Mouse (Mus musculus): ENCODE measurements around the gene Man2a2. TPM values are rescaled to one million over a fixed set of nuclear protein-coding genes. Genes with fewer than 3 reads are reported as not detected.
A peak's percentile ranks its signal among the peaks of the same experiment; 100 is the strongest.

The Man2a2 gene
- polyA plus RNA-seq, 1 experiment from 2014 or later = 2.5 TPM

- Histone ChIP-seq H3K4me3 (replicated peaks) (no peak overlapping the region), H3K4me2 (no peak overlapping the region), H3K27ac (replicated peaks) (no peak overlapping the region), H3K36me3 (replicated peaks) (peaks cover 13% of the 10 kb centered on the region; the same call in 1 of the 2 replicates), H3K4me1 (replicated peaks) (peaks cover 42% of the 10 kb centered on the region), H3K9ac (no peak overlapping the region), H3K27me3 (peaks cover 8% of the 10 kb centered on the region; the same call in 1 of the 2 replicates), H3K9me3 (replicated peaks) (no peaks in the 10 kb centered on the region)
- WGBS (ENCODE audit: insufficient replicate concordance) = 48% methylated on average over 5 of the region's 5 CpGs
- ATAC-seq (ENCODE audit: insufficient read depth) = no peak
These were observed 24.3 kb downstream of the Man2a2 start for GRCm38 (mm10) chr7:80346830-80347229.

- no peak overlapping the region for H3K4me2 ChIP-seq
- H3K36me3 ChIP-seq (replicated peaks) = peaks cover 8% of the 10 kb centered on the region; the same call in 1 of the 2 replicates
- H3K27me3 ChIP-seq = peaks cover 9% of the 10 kb centered on the region; the same call in 1 of the 2 replicates
- no peak overlapping the region for H3K4me3 ChIP-seq (replicated peaks)
- no peak for ATAC-seq (ENCODE audit: insufficient read depth)
- no peak overlapping the region for H3K9ac ChIP-seq
- 74% methylated on average over 9 of the region's 9 CpGs for WGBS (ENCODE audit: insufficient replicate concordance)
- no peaks in the 10 kb centered on the region for H3K9me3 ChIP-seq (replicated peaks)
- no peak overlapping the region for H3K27ac ChIP-seq (replicated peaks)
- peaks cover 43% of the 10 kb centered on the region for H3K4me1 ChIP-seq (replicated peaks)
These were observed 25.0 kb downstream of the Man2a2 start for GRCm38 (mm10) chr7:80346173-80346572.

DNA sequence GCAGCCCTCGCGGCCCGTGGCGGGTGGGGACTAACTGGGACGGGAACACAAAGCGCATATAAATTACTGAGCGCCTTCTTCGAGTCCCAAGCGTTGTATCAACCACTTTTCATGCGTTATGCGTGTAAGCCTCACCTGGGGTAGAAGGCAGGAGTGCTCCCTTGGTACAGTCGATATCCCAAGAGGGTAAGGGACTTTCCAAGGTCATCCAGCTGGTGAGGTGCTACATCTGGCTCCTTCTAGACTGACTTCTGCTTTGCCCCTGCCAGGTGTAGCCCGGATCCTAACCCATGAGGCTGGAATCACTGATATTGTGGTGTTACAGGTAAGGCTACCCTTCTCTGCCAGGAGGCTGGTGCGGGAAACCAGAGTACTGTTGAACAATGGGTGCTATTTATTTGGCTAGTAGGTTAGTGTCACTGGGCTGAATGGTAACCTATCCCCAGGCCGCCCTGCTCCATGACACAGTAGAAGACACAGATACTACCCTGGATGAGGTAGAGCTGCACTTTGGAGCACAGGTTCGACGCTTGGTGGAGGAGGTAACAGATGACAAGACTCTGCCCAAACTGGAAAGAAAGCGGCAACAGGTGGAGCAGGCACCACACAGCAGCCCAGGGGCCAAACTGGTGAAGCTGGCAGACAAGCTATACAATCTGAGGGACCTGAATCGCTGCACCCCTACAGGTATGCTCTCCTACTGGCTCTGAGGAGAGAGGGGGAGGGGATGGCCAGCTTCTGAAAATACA is 27.7 kb downstream of the Man2a2 start:
- WGBS (ENCODE audit: insufficient replicate concordance) = 26% methylated on average over 19 of the region's 19 CpGs
- ATAC-seq (ENCODE audit: insufficient read depth) = no peak
- Histone ChIP-seq H3K9ac (peak overlapping the region; percentile 75), H3K27ac (replicated peaks) (peak overlapping the region; percentile 70), H3K4me3 (replicated peaks) (peak overlapping the region; percentile 65), H3K4me1 (replicated peaks) (peaks cover 56% of the 10 kb centered on the region), H3K9me3 (replicated peaks) (no peaks in the 10 kb centered on the region), H3K27me3 (peaks cover 9% of the 10 kb centered on the region; the same call in 1 of the 2 replicates), H3K36me3 (replicated peaks) (no peaks in the 10 kb centered on the region), H3K4me2 (peak overlapping the region; percentile 91)

DNA sequence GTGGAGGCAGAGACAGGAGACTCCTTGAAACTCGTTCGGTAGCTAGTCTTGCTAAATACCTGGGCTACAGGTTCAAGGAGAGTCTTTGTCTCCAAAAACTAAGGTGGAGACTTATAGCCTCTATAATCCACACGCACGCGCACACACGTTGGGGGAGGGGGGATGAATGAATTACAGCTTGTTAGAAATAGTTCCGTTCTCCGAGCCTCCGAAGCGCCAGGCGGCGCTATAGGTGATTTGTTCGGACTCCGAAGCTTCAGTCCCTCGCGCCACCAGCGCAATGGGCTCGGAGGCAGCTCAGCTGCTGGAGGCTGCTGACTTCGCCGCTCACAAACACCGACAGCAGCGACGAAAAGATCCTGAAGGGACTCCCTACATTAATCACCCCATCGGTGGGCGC is 28.3 kb downstream of the Man2a2 start, which contains the start of gene Hddc3:
Gene Hddc3, plus strand, starts transcription at position 247 of the 400 bp plus-strand sequence.
- peak within 1 kb of the TSS; percentile 75 for H3K9ac ChIP-seq
- H3K4me2 ChIP-seq = peak within 1 kb of the TSS; percentile 91
- no peaks in the 10 kb centered on the region for H3K36me3 ChIP-seq (replicated peaks)
- no peaks in the 10 kb centered on the region for H3K9me3 ChIP-seq (replicated peaks)
- no peak for ATAC-seq (ENCODE audit: insufficient read depth)
- WGBS (ENCODE audit: insufficient replicate concordance) = under 1% methylated on average over 25 of the region's 25 CpGs
- H3K27ac ChIP-seq (replicated peaks) = peak within 1 kb of the TSS; percentile 70
- peak within 1 kb of the TSS; percentile 65 for H3K4me3 ChIP-seq (replicated peaks)
- H3K27me3 ChIP-seq = peaks cover 9% of the 10 kb centered on the region; the same call in 1 of the 2 replicates
- H3K4me1 ChIP-seq (replicated peaks) = peaks cover 60% of the 10 kb centered on the region

DNA sequence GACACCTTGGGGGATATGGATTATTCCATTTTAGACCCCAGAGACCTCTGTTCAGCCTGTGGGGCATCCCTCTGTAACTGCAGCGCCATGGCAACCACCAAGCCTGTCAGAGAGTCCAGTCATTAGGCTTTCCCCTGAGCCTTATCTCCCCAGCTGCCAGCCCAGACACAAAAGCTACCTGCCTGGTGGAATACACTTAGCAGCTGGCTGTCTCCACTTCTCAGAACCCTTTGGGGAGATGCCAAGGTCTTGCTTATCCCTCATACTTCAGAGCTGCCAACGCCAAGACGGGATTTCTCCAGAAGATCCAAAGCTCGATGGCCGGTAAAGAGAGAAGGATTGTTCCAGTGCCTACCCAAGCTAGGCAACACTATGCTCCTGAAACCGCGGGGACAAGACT is 29.4 kb downstream of the Man2a2 start:
- 66% methylated on average over 7 of the region's 7 CpGs for WGBS (ENCODE audit: insufficient replicate concordance)
- Histone ChIP-seq H3K4me1 (replicated peaks) (peaks cover 52% of the 10 kb centered on the region), H3K36me3 (replicated peaks) (peaks cover 5% of the 10 kb centered on the region; the same call in 1 of the 2 replicates), H3K4me3 (replicated peaks) (no peak overlapping the region), H3K9me3 (replicated peaks) (no peaks in the 10 kb centered on the region), H3K27ac (replicated peaks) (no peak overlapping the region), H3K9ac (no peak overlapping the region), H3K27me3 (peaks cover 9% of the 10 kb centered on the region; the same call in 1 of the 2 replicates), H3K4me2 (no peak overlapping the region)
- ATAC-seq (ENCODE audit: insufficient read depth) = no peak

DNA sequence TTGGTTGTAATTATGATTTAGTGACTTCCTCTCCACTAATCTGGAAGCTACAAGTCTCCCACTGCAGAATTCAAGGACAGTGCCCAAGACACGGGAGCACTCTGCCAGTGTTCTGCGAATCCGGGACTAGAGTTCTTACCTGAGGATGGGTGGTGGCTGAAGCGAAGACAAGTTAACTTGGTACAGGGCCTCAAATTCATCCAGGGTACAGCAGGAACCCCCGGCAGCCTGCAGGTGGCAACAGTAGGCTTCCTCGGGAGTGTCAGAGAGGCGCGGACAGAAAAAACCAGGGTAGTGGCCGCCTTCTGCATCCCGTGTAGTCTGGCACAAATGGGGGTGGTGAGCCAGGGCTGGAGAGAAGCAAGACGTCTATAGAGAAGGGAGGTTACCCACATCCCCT is 30.4 kb downstream of the Man2a2 start, which contains the start of gene Unc45a:
Gene Unc45a, minus strand, starts transcription at position 213 of the 400 bp plus-strand sequence.
- Histone ChIP-seq H3K36me3 (replicated peaks) (peaks cover 15% of the 10 kb centered on the region), H3K27ac (replicated peaks) (peak within 1 kb of the TSS; percentile 86), H3K27me3 (peaks cover 9% of the 10 kb centered on the region; the same call in 1 of the 2 replicates), H3K4me1 (replicated peaks) (peaks cover 48% of the 10 kb centered on the region), H3K4me3 (replicated peaks) (peak within 1 kb of the TSS; percentile 72), H3K4me2 (peak within 1 kb of the TSS; percentile 80), H3K9ac (peak within 1 kb of the TSS; percentile 68), H3K9me3 (replicated peaks) (no peaks in the 10 kb centered on the region)
- peak; percentile 43 for ATAC-seq (ENCODE audit: insufficient read depth)
- WGBS (ENCODE audit: insufficient replicate concordance) = 2% methylated on average over 11 of the region's 11 CpGs

DNA sequence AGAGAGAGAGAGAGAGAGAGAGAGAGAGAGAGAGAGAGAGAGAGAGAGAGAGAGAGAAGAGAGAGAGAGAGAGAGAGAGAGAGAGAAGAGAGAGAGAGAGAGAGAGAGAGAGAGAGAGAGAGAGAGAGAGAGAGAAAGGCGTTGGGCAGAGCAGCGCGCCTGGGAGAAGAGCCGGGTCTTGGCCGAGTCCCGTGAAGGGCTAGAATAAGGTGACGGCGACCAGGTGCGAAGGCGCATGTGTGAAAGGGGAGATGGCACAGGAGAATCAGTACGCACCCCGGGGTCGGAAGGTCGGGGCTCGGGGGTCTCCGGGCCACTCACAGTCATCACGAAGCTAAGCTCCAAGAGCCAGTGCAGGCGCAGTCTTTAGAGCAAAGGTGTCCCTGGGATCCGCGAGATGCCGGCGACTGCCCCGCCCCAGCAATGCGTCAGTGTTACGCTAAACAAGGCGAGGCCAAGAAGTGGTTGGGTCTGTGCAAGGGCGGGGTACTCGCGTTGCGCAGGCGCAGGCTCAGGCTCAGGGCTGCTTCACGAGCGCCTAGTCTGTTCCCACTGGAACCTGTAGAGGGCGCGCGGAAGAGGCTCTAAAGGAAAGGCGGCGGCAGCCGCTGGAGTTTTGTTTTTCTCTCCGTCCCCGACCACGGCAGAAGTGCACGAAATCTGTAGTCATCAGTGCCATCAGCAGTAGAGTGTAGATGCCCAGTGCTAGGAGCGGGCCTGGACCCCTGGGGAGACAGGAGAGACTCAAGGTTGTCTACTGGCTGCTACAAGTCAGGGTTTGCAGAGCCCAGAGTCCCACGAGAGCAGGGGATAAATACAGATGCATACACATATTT is 31.2 kb downstream of the Man2a2 start:
- peak overlapping the region; percentile 80 for H3K4me2 ChIP-seq
- no peaks in the 10 kb centered on the region for H3K9me3 ChIP-seq (replicated peaks)
- peak overlapping the region; percentile 68 for H3K9ac ChIP-seq
- H3K27ac ChIP-seq (replicated peaks) = peak overlapping the region; percentile 86
- H3K36me3 ChIP-seq (replicated peaks) = peaks cover 23% of the 10 kb centered on the region
- ATAC-seq (ENCODE audit: insufficient read depth) = peak; percentile 98
- peaks cover 48% of the 10 kb centered on the region for H3K4me1 ChIP-seq (replicated peaks)
- WGBS (ENCODE audit: insufficient replicate concordance) = under 1% methylated on average over 45 of the region's 45 CpGs
- peak overlapping the region; percentile 72 for H3K4me3 ChIP-seq (replicated peaks)
- H3K27me3 ChIP-seq = peaks cover 9% of the 10 kb centered on the region; the same call in 1 of the 2 replicates

DNA sequence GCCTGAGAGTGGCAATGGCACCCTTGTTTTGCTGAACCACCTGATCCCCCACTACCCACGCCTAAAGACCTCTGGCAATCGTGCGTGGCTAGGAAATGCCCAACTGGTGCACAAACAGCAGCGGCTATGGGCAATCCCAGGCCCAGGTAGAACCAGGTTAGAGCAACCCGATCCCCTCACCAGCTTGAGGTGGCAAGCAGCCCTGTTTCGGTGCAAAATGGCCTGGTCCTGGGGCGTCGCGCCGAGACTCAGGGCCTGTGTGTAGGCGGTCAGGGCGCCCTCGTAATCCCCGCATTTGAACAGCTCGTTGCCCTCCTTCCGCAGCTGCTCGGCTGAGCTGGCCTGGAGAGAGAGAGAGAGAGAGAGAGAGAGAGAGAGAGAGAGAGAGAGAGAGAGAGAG is 31.8 kb downstream of the Man2a2 start:
- H3K36me3 ChIP-seq (replicated peaks) = peaks cover 29% of the 10 kb centered on the region
- peak overlapping the region; percentile 80 for H3K4me2 ChIP-seq
- peak overlapping the region; percentile 68 for H3K9ac ChIP-seq
- peak overlapping the region; percentile 72 for H3K4me3 ChIP-seq (replicated peaks)
- H3K4me1 ChIP-seq (replicated peaks) = peaks cover 48% of the 10 kb centered on the region
- H3K27me3 ChIP-seq = peaks cover 9% of the 10 kb centered on the region; the same call in 1 of the 2 replicates
- no peaks in the 10 kb centered on the region for H3K9me3 ChIP-seq (replicated peaks)
- no peak for ATAC-seq (ENCODE audit: insufficient read depth)
- no peak overlapping the region for H3K27ac ChIP-seq (replicated peaks)
- 14% methylated on average over 17 of the region's 17 CpGs for WGBS (ENCODE audit: insufficient replicate concordance)

DNA sequence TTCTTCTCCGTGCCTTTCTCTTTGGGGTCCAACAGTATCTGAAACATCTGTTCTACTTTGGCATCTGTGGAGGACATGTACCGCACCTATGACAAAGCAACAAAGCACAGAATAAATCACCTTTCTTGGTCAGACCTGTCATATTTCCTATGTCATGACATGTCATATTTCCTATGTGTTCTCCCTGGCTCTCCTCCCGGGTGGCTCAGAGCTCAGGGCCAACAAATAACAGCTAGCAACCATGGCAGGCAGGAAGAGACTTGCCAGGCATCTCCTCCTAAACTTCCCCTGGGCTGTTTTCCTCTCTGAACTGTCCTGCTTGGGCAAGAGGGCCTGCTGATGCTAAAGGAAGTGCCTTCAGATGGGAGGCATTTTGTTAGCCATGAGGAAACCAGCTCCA is 34.2 kb downstream of the Man2a2 start:
- Histone ChIP-seq H3K9me3 (replicated peaks) (no peaks in the 10 kb centered on the region), H3K36me3 (replicated peaks) (peaks cover 49% of the 10 kb centered on the region), H3K4me1 (replicated peaks) (peaks cover 31% of the 10 kb centered on the region), H3K27me3 (0 out of 2 replicates have a peak, but pooled peaks cover 2% of the 10 kb centered on the region), H3K27ac (replicated peaks) (no peak overlapping the region), H3K9ac (no peak overlapping the region), H3K4me2 (no peak overlapping the region), H3K4me3 (replicated peaks) (no peak overlapping the region)
- WGBS (ENCODE audit: insufficient replicate concordance) = 73% methylated on average over 3 of the region's 3 CpGs
- ATAC-seq (ENCODE audit: insufficient read depth) = no peak

- no peak overlapping the region for H3K9ac ChIP-seq
- no peak for ATAC-seq (ENCODE audit: insufficient read depth)
- no peak overlapping the region for H3K4me3 ChIP-seq (replicated peaks)
- peaks cover 68% of the 10 kb centered on the region for H3K36me3 ChIP-seq (replicated peaks)
- H3K4me1 ChIP-seq (replicated peaks) = peaks cover 15% of the 10 kb centered on the region
- 74% methylated on average over 4 of the region's 4 CpGs for WGBS (ENCODE audit: insufficient replicate concordance)
- no peaks in the 10 kb centered on the region for H3K9me3 ChIP-seq (replicated peaks)
- H3K27ac ChIP-seq (replicated peaks) = no peak overlapping the region
- H3K4me2 ChIP-seq = no peak overlapping the region
- H3K27me3 ChIP-seq = no peaks in the 10 kb centered on the region
These were observed 36.3 kb downstream of the Man2a2 start for GRCm38 (mm10) chr7:80334848-80335247.

- ATAC-seq (ENCODE audit: insufficient read depth) = no peak
- H3K4me2 ChIP-seq = no peak overlapping the region
- no peaks in the 10 kb centered on the region for H3K9me3 ChIP-seq (replicated peaks)
- WGBS (ENCODE audit: insufficient replicate concordance) = 90% methylated on average over 19 of the region's 19 CpGs
- H3K27ac ChIP-seq (replicated peaks) = no peak overlapping the region
- H3K9ac ChIP-seq = no peak overlapping the region
- no peaks in the 10 kb centered on the region for H3K27me3 ChIP-seq
- H3K36me3 ChIP-seq (replicated peaks) = peaks cover 74% of the 10 kb centered on the region
- no peak overlapping the region for H3K4me3 ChIP-seq (replicated peaks)
- H3K4me1 ChIP-seq (replicated peaks) = no peaks in the 10 kb centered on the region
These were observed 39.7 kb downstream of the Man2a2 start for GRCm38 (mm10) chr7:80331433-80331832.
